Mouse (Mus musculus) right cerebral cortex, postnatal 25 days (tissue): Measurements from ENCODE around the gene Ostn.

Experiments used
- DNase-seq: peaks from one replicate; pipeline ENCODE4 v3.0.0; 2022

The Ostn gene

GRCm38 (mm10) chr16:27387634-27388611 lies 80.6 kb downstream of the Ostn start:
- DNase-seq: no peak

GRCm38 (mm10) chr16:27388761-27389451 lies 81.6 kb downstream of the Ostn start, which contains the start of gene Ccdc50:
Gene Ccdc50 (plus strand): TSS chr16:27388869.
- peak; percentile 86 for DNase-seq

GRCm38 (mm10) chr16:27389534-27390282 lies 82.4 kb downstream of the Ostn start:
- DNase-seq: peak; percentile 12

- DNase-seq: no peak
Observed at GRCm38 (mm10) chr16:27390306-27390705, 83.0 kb downstream of the Ostn start.

- DNase-seq: no peak
Observed at GRCm38 (mm10) chr16:27391845-27392244, 84.6 kb downstream of the Ostn start.

- DNase-seq: no peak
Observed at GRCm38 (mm10) chr16:27395251-27396037, 88.2 kb downstream of the Ostn start.

- no peak for DNase-seq
Observed at GRCm38 (mm10) chr16:27396951-27397350, 89.7 kb downstream of the Ostn start.

GRCm38 (mm10) chr16:27399026-27399718 lies 91.9 kb downstream of the Ostn start:
- no peak for DNase-seq

GRCm38 (mm10) chr16:27399719-27400253 lies 92.5 kb downstream of the Ostn start:
- no peak for DNase-seq
